Mouse (Mus musculus) liver, embryonic 14.5 days (tissue): Measurements from ENCODE around the gene Pdzd8. TPM values are rescaled to one million over a fixed set of nuclear protein-coding genes. Genes with fewer than 3 reads are reported as not detected.

Source experiments
- ATAC-seq: fragments of 200-750 bp; cut with Nextera tagmentation; 2 replicates; pipeline ENCODE4 v1.8.0; 2017; ENCODE audit warnings: moderate number of reproducible peaks, mild to moderate bottlenecking, moderate library complexity; ENCODE audit not compliant: insufficient read depth
- DNase-seq, 3 experiments: peaks; one replicate each; pipeline ENCODE4 v3.0.0-alpha.2; 2012 to 2013; ENCODE audit warnings: low read depth in 3 of 3, low spot score in 3 of 3
- H3K27ac ChIP-seq: fragments of 300-500 bp; sonication (generic); 2 replicates; pipeline ENCODE4 v1.5.1; 2014; ENCODE audit warnings: moderate library complexity, mild to moderate bottlenecking, control low read depth, inconsistent platforms
- H3K27me3 ChIP-seq: fragments of 300-500 bp; sonication (generic); 2 replicates; pipeline ENCODE4 v1.6.1; 2014; ENCODE audit warnings: mild to moderate bottlenecking, low read length, moderate library complexity; ENCODE audit not compliant: control insufficient read depth, insufficient read depth
- H3K36me3 ChIP-seq: fragments of 300-500 bp; sonication (generic); replicated peaks from 2 replicates; pipeline ENCODE4 v1.6.1; 2014; ENCODE audit warnings: low read depth; ENCODE audit not compliant: control insufficient read depth, insufficient read depth
- H3K4me1 ChIP-seq, 2 experiments: fragments of 200-500 bp in 1 of 2; fragments of 300-500 bp in 1 of 2; sonication (generic) in 1 of 2; replicated peaks; 2 replicates each; pipeline ENCODE4 v1.6.1; 2012 to 2014; ENCODE audit warnings: antibody characterized with exemption in 1 of 2, inconsistent platforms in 1 of 2, low read length in 1 of 2; ENCODE audit not compliant: control insufficient read depth in 2 of 2, insufficient read depth in 2 of 2
- H3K4me2 ChIP-seq: fragments of 300-500 bp; sonication (generic); 2 replicates; pipeline ENCODE4 v1.6.1; 2014; ENCODE audit warnings: low read depth, mild to moderate bottlenecking, control low read depth, moderate library complexity
- H3K4me3 ChIP-seq, 2 experiments: fragments of 200-500 bp in 1 of 2; fragments of 300-500 bp in 1 of 2; sonication (generic) in 1 of 2; 2 replicates each; pipeline ENCODE4 v1.5.1; 2012 to 2014; ENCODE audit warnings: low read depth in 2 of 2, low read length in 2 of 2, mild to moderate bottlenecking in 2 of 2, control low read depth in 1 of 2, inconsistent platforms in 1 of 2, moderate library complexity in 1 of 2; ENCODE audit not compliant: insufficient read depth in 1 of 2
- H3K9ac ChIP-seq: fragments of 300-500 bp; sonication (generic); replicated peaks from 2 replicates; pipeline ENCODE4 v1.6.1; 2014; ENCODE audit warnings: mild to moderate bottlenecking, control low read depth, moderate library complexity
- H3K9me3 ChIP-seq: fragments of 300-500 bp; sonication (generic); 2 replicates; pipeline ENCODE4 v1.6.1; 2016; ENCODE audit warnings: low read length, mixed read lengths; ENCODE audit not compliant: control insufficient read depth
- CTCF ChIP-seq: IDR thresholded peaks from 2 replicates; pipeline ENCODE4 v1.5.1; 2016; ENCODE audit warnings: antibody characterized with exemption, low read depth, control low read depth
- EP300 ChIP-seq: IDR thresholded peaks from 2 replicates; pipeline ENCODE4 v1.6.1; 2016; ENCODE audit warnings: antibody characterized with exemption, low read depth
- WGBS: fragments of 180-500 bp; shearing (Covaris S2); extraction: QIAGEN DNeasy Blood & Tissue Kit; methylation state at CpG from one replicate; pipeline ENCODE4 v1.1.7; 2014; ENCODE audit not compliant: insufficient replicate concordance; 5-methylcytosine and 5-hydroxymethylcytosine counted together
- polyA plus RNA-seq, 2 experiments: library from polyadenylated mRNA; depleted of rRNA in 1 of 2; stranded (reverse) in 1 of 2; unstranded in 1 of 2; fragments of >200 nt; fragmentation: Nextera tagmentation in 1 of 2; extraction: Ambion mirVana in 1 of 2; gene quantifications; 2 replicates each; pipeline versions ENCODE4 v1.2.1 to v1.2.3; 2012 to 2014

The Pdzd8 gene
- polyA plus RNA-seq, 2 experiments = 4.0 to 4.7 TPM

- Histone ChIP-seq H3K27me3 (no peaks in the 10 kb centered on the region; the same call in 1 of the 2 replicates), H3K4me3 (no peak overlapping the region), H3K36me3 (no peaks in the 10 kb centered on the region), H3K9me3 (no peaks in the 10 kb centered on the region), H3K27ac (no peak overlapping the region), H3K9ac (no peak overlapping the region), H3K4me1 (no peaks in the 10 kb centered on the region), H3K4me2 (no peak overlapping the region)
- ATAC-seq (no peak), DNase-seq (no peak)
- TF ChIP-seq CTCF = no peak
- no peak for TF ChIP-seq EP300
- 21% methylated on average over 5 of the region's 5 CpGs for WGBS
Measured at GRCm38 (mm10) chr19:59267417-59267963, 78.1 kb downstream of the Pdzd8 start.

GRCm38 (mm10) chr19:59265907-59266306, 79.7 kb downstream of the Pdzd8 start:
- 57% methylated on average over 6 of the region's 6 CpGs for WGBS
- Histone ChIP-seq H3K9ac (no peak overlapping the region), H3K4me1 (peaks cover 0 to 6% of the 10 kb centered on the region in 2 experiments; a peak in 1 of 4 replicates), H3K9me3 (no peaks in the 10 kb centered on the region), H3K36me3 (no peaks in the 10 kb centered on the region), H3K4me3 (no peak overlapping the region), H3K27ac (no peak overlapping the region), H3K27me3 (peaks cover 6% of the 10 kb centered on the region), H3K4me2 (no peak overlapping the region)
- TF ChIP-seq CTCF = no peak
- TF ChIP-seq EP300 = no peak
- DNase-seq (no peak), ATAC-seq (no peak)

GRCm38 (mm10) chr19:59264838-59265532, 80.6 kb downstream of the Pdzd8 start:
- Histone ChIP-seq H3K4me1 (peaks cover 0 to 8% of the 10 kb centered on the region in 2 experiments; a peak in 1 of 4 replicates), H3K9ac (no peak overlapping the region), H3K4me3 (no peak overlapping the region), H3K27me3 (peaks cover 9% of the 10 kb centered on the region), H3K36me3 (no peaks in the 10 kb centered on the region), H3K4me2 (no peak overlapping the region), H3K9me3 (no peaks in the 10 kb centered on the region), H3K27ac (no peak overlapping the region)
- ATAC-seq (no peak), DNase-seq (no peak)
- WGBS = 60% methylated on average over 9 of the region's 9 CpGs
- TF ChIP-seq CTCF (no peak), EP300 (no peak)

GRCm38 (mm10) chr19:59263171-59263570, 82.4 kb downstream of the Pdzd8 start:
- Histone ChIP-seq H3K9me3 (no peaks in the 10 kb centered on the region), H3K27ac (no peak overlapping the region), H3K4me2 (no peak overlapping the region), H3K36me3 (no peaks in the 10 kb centered on the region), H3K4me3 (no peak overlapping the region), H3K27me3 (peaks cover 9% of the 10 kb centered on the region), H3K4me1 (peaks cover 0 to 8% of the 10 kb centered on the region in 2 experiments; a peak in 1 of 4 replicates), H3K9ac (no peak overlapping the region)
- no peak for TF ChIP-seq CTCF
- no peak for TF ChIP-seq EP300
- DNase-seq = no peak
- ATAC-seq = no peak
- WGBS = 66% methylated on average over 9 of the region's 9 CpGs

- TF ChIP-seq EP300 (no peak; the same call in 1 of the 2 replicates), CTCF (no peak)
- Histone ChIP-seq H3K4me3 (peak overlapping the region; percentile 0 to 34; a peak in 1 of 4 replicates), H3K27me3 (peaks cover 9% of the 10 kb centered on the region), H3K9me3 (no peaks in the 10 kb centered on the region), H3K27ac (no peak overlapping the region), H3K4me1 (peaks cover 0 to 8% of the 10 kb centered on the region in 2 experiments; a peak in 1 of 4 replicates), H3K9ac (no peak overlapping the region), H3K36me3 (no peaks in the 10 kb centered on the region), H3K4me2 (peak overlapping the region; percentile 56)
- DNase-seq (peak in 2 of 3 experiments; percentile 10 to 12), ATAC-seq (peak; percentile 47; the same call in 1 of the 2 replicates)
- 4% methylated on average over 7 of the region's 7 CpGs for WGBS
Measured at GRCm38 (mm10) chr19:59261604-59262003, 84.0 kb downstream of the Pdzd8 start.
